Mouse (Mus musculus): ENCODE results near the gene Pde4d. TPM values are rescaled to one million over a fixed set of nuclear protein-coding genes. Genes with fewer than 3 reads are reported as not detected.
A peak's percentile ranks its signal among the peaks of the same experiment; 100 is the strongest.

Pde4d gene
- polyA plus RNA-seq, 1 experiment from 2014 or later, result 14.8 TPM

DNA sequence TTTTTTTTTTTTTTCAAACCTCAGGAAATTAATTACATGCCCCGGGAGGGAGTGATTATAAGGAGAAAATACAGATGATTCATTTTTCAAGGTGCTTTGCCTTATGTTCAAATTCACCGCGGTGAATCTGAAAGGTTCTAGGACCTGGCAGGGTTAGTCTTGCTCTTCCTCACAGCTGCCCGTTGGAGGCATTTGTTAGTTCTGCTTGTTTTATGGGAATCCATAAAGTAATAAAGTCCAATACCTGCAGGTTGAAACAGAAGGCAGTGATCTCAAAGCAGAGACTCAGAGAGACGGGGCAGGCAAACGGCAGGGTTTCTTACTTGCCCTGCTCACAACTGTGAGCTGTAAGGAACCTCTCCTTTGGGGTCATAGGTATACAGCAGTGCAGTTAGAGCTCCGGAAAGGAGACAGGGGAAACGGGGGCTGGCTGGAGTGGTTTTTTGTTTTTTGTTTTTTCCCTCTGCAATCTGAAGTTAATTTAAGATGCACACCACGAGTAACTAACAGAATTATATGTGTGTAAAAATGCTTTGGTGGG lies 49.1 kb downstream of the Pde4d start:
- peak overlapping the region; percentile 15; the same call in 1 of the 2 replicates for H3K4me2 ChIP-seq (replicated peaks; ENCODE audit: low read depth, low read length)

DNA sequence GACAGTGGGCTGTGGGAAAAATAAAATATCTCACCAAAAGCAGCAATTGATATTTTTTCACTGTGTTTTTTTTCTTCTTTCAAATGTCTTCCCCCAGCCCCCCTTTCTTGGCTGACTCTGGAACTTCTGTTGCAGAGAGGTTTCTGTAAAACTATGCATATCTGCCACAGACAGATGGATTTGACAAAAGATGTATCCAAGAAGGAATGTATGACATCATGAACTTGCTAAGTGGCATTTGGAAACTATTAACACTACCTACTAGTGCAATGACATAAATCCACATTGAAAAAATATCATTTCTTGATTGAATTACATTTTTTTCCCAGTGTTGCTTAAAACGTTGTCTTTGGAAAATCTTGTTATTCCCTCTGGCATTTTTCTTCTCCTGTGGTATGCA lies 51.6 kb downstream of the Pde4d start:
- no peak for ATAC-seq (ENCODE audit: low FRiP score, low TSS enrichment)
- Histone ChIP-seq H3K9ac (ENCODE audit: low read depth, low read length) (no peak overlapping the region), H3K4me1 (ENCODE audit: control insufficient read depth, insufficient read depth, low read length) (no peaks in the 10 kb centered on the region), H3K36me3 (ENCODE audit: control insufficient read depth, insufficient read depth, low read length) (no peaks in the 10 kb centered on the region), H3K27me3 (ENCODE audit: control insufficient read depth, insufficient read depth, low read length) (no peaks in the 10 kb centered on the region), H3K4me2 (replicated peaks; ENCODE audit: low read depth, low read length) (no peak overlapping the region), H3K4me3 (ENCODE audit: low read length) (no peak overlapping the region), H3K27ac (ENCODE audit: low read depth, low read length) (no peak overlapping the region), H3K9me3 (ENCODE audit: control insufficient read depth, low read length) (no peaks in the 10 kb centered on the region)
- WGBS, result 44% methylated on average over 1 of the region's 1 CpGs

More for the DNA sequence above, 49.1 kb downstream of the Pde4d start:
- Histone ChIP-seq H3K27ac (ENCODE audit: low read depth, low read length) (no peak overlapping the region), H3K4me3 (ENCODE audit: low read length) (no peak overlapping the region), H3K27me3 (ENCODE audit: control insufficient read depth, insufficient read depth, low read length) (no peaks in the 10 kb centered on the region), H3K9me3 (ENCODE audit: control insufficient read depth, low read length) (no peaks in the 10 kb centered on the region), H3K9ac (ENCODE audit: low read depth, low read length) (no peak overlapping the region), H3K36me3 (ENCODE audit: control insufficient read depth, insufficient read depth, low read length) (no peaks in the 10 kb centered on the region), H3K4me1 (ENCODE audit: control insufficient read depth, insufficient read depth, low read length) (no peaks in the 10 kb centered on the region)
- 28% methylated on average over 9 of the region's 9 CpGs for WGBS
- ATAC-seq (ENCODE audit: low FRiP score, low TSS enrichment), result no peak

DNA sequence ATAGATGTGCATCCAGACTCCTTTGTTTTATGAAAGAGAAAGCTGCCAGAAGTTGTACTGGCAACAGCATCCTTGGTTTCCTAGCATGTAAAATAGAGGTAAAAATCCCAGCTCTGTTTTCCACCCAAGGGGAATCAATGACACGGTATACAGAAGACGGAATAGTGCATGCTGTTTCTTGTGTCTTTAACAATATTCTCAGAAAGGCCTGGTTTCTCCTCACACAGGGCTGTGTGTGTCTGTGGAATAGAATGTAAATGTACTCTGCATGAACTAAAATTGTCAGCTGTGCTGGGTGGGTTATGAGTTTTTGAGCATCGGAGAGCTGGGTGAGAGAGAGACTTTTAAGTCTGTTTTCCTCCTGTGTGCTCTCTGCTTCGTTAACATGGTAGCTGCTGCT lies 74.8 kb downstream of the Pde4d start:
- no peak overlapping the region for H3K9ac ChIP-seq (ENCODE audit: low read depth, low read length)
- no peak overlapping the region for H3K4me3 ChIP-seq (ENCODE audit: low read length)
- H3K27ac ChIP-seq (ENCODE audit: low read depth, low read length), result no peak overlapping the region
- ATAC-seq (ENCODE audit: low FRiP score, low TSS enrichment), result no peak
- 85% methylated on average over 4 of the region's 4 CpGs for WGBS
- H3K27me3 ChIP-seq (ENCODE audit: control insufficient read depth, insufficient read depth, low read length), result no peaks in the 10 kb centered on the region
- H3K4me2 ChIP-seq (replicated peaks; ENCODE audit: low read depth, low read length), result no peak overlapping the region
- H3K4me1 ChIP-seq (ENCODE audit: control insufficient read depth, insufficient read depth, low read length), result no peaks in the 10 kb centered on the region
- H3K36me3 ChIP-seq (ENCODE audit: control insufficient read depth, insufficient read depth, low read length), result no peaks in the 10 kb centered on the region
- H3K9me3 ChIP-seq (ENCODE audit: control insufficient read depth, low read length), result no peaks in the 10 kb centered on the region

DNA sequence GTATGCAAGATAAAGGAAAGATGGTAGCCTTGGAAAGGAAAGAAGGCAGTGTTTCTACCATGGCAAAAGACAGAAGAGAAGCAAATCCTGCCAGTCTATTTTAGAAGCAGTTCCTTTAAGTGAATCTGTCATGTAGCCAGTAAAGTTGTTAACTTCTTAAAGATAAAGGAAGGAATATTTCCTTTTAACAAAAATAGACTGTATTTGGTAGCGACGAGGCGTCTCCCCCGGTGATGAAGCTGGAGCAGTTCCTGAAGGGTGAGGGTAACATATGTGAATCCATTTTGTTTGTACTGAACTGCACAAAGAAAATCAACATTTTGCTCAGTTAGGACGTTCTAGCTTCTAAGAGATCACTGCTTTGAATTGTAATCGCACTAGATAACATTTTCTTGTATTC lies 75.2 kb downstream of the Pde4d start:
- H3K4me1 ChIP-seq (ENCODE audit: control insufficient read depth, insufficient read depth, low read length), result no peaks in the 10 kb centered on the region
- no peaks in the 10 kb centered on the region for H3K36me3 ChIP-seq (ENCODE audit: control insufficient read depth, insufficient read depth, low read length)
- no peak overlapping the region for H3K4me3 ChIP-seq (ENCODE audit: low read length)
- no peak for ATAC-seq (ENCODE audit: low FRiP score, low TSS enrichment)
- no peak overlapping the region for H3K9ac ChIP-seq (ENCODE audit: low read depth, low read length)
- H3K9me3 ChIP-seq (ENCODE audit: control insufficient read depth, low read length), result no peaks in the 10 kb centered on the region
- H3K27me3 ChIP-seq (ENCODE audit: control insufficient read depth, insufficient read depth, low read length), result no peaks in the 10 kb centered on the region
- no peak overlapping the region for H3K27ac ChIP-seq (ENCODE audit: low read depth, low read length)
- 73% methylated on average over 6 of the region's 6 CpGs for WGBS
- H3K4me2 ChIP-seq (replicated peaks; ENCODE audit: low read depth, low read length), result no peak overlapping the region

DNA sequence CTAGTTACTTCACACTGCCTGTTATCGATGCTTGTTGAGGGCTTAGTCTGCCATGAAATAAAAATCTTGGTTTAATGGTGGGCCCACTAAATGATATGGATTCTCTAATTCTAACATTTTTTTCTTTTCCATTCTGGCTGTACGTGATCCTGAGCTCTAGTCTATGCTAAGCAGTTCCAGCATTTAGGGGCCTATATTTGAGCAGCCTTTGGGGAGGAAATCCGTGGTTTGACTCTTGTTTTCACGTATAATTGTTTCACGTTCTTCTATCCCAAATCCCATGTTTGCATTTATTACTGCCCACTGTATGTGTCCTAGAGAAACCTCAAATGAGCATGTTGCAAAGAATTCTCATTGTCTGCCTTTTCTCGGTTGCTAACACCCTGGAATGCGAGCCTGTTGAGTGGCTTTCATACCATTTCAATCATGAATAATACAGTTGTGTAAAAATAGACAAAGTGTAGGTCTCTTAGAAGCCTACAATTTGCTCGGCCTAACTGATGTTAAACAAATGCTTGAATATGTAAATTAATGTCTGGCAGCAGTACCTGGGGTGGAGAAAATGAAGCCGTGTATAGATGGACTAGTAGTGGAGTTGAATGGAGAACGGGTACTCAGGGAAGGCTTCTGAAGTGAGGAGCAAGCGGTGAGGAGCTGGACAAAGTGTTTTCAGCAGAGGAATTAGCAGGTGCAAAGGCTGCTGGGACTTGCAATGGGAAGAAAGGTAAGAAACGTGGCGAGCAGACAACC lies 76.7 kb downstream of the Pde4d start:
- no peak for ATAC-seq (ENCODE audit: low FRiP score, low TSS enrichment)
- WGBS, result 90% methylated on average over 13 of the region's 13 CpGs

DNA sequence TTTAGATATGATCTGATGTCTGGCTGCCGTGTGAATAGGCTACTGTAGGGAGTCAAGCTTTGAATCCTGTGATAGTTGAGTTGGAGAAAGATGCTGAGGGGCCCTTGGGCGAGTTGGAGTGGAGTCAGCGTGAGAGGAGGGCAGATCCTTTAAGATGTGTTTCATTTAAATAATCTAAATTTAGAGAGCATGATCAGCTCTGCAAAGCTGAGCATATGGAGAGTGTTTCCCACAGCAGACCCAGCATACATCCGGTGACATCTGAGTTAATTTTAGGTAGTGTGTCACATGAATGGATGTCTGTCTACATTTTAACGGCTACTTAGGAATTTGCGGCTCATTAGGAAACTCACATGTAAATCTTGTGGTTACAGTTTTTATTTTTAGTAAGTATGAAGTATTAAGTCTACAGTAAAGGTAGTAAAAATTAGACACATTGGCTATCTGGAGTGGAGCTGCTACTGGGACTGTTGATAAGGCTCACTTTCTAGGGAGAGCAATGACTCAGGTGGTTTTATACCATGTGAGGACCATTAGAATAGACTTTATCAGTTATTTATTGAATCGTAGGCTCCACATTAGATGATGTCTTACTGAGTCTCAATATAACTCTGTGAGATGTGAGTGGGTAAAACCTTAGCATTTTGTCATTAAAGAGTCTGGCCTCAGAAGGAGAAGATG lies 77.5 kb downstream of the Pde4d start:
- WGBS, result 82% methylated on average over 7 of the region's 7 CpGs
- Histone ChIP-seq H3K4me3 (ENCODE audit: low read length) (no peak overlapping the region), H3K9me3 (ENCODE audit: control insufficient read depth, low read length) (no peaks in the 10 kb centered on the region), H3K27me3 (ENCODE audit: control insufficient read depth, insufficient read depth, low read length) (no peaks in the 10 kb centered on the region), H3K36me3 (ENCODE audit: control insufficient read depth, insufficient read depth, low read length) (no peaks in the 10 kb centered on the region), H3K4me1 (ENCODE audit: control insufficient read depth, insufficient read depth, low read length) (no peaks in the 10 kb centered on the region), H3K4me2 (replicated peaks; ENCODE audit: low read depth, low read length) (no peak overlapping the region), H3K9ac (ENCODE audit: low read depth, low read length) (no peak overlapping the region), H3K27ac (ENCODE audit: low read depth, low read length) (no peak overlapping the region)
- ATAC-seq (ENCODE audit: low FRiP score, low TSS enrichment), result no peak

More for the DNA sequence above, 76.7 kb downstream of the Pde4d start:
- H3K4me3 ChIP-seq (ENCODE audit: low read length), result no peak overlapping the region
- no peaks in the 10 kb centered on the region for H3K9me3 ChIP-seq (ENCODE audit: control insufficient read depth, low read length)
- H3K27ac ChIP-seq (ENCODE audit: low read depth, low read length), result no peak overlapping the region
- H3K4me2 ChIP-seq (replicated peaks; ENCODE audit: low read depth, low read length), result no peak overlapping the region
- H3K9ac ChIP-seq (ENCODE audit: low read depth, low read length), result no peak overlapping the region
- H3K27me3 ChIP-seq (ENCODE audit: control insufficient read depth, insufficient read depth, low read length), result no peaks in the 10 kb centered on the region
- H3K36me3 ChIP-seq (ENCODE audit: control insufficient read depth, insufficient read depth, low read length), result no peaks in the 10 kb centered on the region
- no peaks in the 10 kb centered on the region for H3K4me1 ChIP-seq (ENCODE audit: control insufficient read depth, insufficient read depth, low read length)

DNA sequence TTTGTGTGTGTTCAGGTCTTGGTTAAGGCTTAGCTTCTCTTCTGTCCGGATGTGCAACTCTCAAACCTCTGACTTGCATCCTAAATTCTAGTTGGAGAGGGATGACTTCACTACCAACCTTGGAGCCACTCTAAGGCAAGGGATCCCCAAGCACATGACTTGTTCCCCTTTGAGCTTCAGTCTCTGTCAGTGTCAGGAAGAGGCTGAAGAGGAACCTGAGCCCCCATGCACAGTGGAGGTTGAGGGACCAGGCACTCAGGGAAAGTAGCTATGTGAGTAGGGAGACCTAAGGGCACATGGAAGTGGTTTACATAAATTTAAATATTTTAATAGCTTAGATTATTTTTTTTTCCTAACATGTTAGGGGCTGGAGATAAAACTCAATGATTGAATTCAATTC lies 78.6 kb downstream of the Pde4d start:
- WGBS, result 80% methylated on average over 1 of the region's 1 CpGs
- Histone ChIP-seq H3K9me3 (ENCODE audit: control insufficient read depth, low read length) (no peaks in the 10 kb centered on the region), H3K27ac (ENCODE audit: low read depth, low read length) (no peak overlapping the region), H3K9ac (ENCODE audit: low read depth, low read length) (no peak overlapping the region), H3K36me3 (ENCODE audit: control insufficient read depth, insufficient read depth, low read length) (no peaks in the 10 kb centered on the region), H3K27me3 (ENCODE audit: control insufficient read depth, insufficient read depth, low read length) (no peaks in the 10 kb centered on the region), H3K4me1 (ENCODE audit: control insufficient read depth, insufficient read depth, low read length) (no peaks in the 10 kb centered on the region), H3K4me2 (replicated peaks; ENCODE audit: low read depth, low read length) (no peak overlapping the region), H3K4me3 (ENCODE audit: low read length) (no peak overlapping the region)
- no peak for ATAC-seq (ENCODE audit: low FRiP score, low TSS enrichment)

DNA sequence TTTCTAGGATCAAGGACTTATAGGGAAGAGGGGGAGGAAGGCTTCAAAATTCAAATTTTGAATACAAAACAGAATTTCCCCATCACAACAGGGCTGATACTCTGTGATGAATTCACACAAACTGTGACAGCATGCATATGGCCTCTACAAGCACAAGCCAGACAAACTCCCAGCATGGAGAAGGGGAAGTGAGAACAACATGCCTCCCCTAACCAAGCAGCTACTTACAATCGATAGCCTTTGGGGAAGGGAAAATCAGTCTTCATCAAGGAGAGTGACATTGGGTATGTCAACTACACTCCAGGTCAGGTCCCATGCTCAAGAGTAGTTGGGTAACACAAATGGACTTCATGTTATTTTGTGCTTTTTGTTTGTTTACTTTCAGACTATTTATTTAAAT lies 83.1 kb downstream of the Pde4d start:
- H3K4me3 ChIP-seq (ENCODE audit: low read length), result no peak overlapping the region
- H3K36me3 ChIP-seq (ENCODE audit: control insufficient read depth, insufficient read depth, low read length), result no peaks in the 10 kb centered on the region
- no peaks in the 10 kb centered on the region for H3K4me1 ChIP-seq (ENCODE audit: control insufficient read depth, insufficient read depth, low read length)
- no peaks in the 10 kb centered on the region for H3K9me3 ChIP-seq (ENCODE audit: control insufficient read depth, low read length)
- no peak overlapping the region for H3K4me2 ChIP-seq (replicated peaks; ENCODE audit: low read depth, low read length)
- H3K27ac ChIP-seq (ENCODE audit: low read depth, low read length), result no peak overlapping the region
- H3K27me3 ChIP-seq (ENCODE audit: control insufficient read depth, insufficient read depth, low read length), result no peaks in the 10 kb centered on the region
- no peak overlapping the region for H3K9ac ChIP-seq (ENCODE audit: low read depth, low read length)
- no peak for ATAC-seq (ENCODE audit: low FRiP score, low TSS enrichment)
- WGBS, result 100% methylated on average over 1 of the region's 1 CpGs

DNA sequence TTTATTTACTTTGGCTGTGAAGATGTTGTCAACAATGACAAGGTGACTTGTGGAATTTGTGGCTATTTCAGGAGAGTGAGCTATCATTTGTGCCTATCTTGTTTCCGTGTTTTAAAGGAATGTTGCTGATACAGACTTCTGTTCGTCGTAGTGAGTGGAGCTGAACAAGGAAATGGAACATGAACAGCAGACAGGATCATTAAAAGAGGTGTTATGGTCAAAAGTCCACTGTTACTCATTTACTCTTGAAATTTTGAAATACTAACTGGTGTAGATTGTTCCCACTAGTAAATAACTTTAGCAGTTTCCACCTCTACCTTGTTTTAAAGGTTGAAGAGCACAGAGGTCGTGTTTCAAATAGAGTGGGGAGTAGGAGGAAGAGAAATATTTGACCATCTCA lies 86.7 kb downstream of the Pde4d start:
- ATAC-seq (ENCODE audit: low FRiP score, low TSS enrichment), result no peak
- Histone ChIP-seq H3K27me3 (ENCODE audit: control insufficient read depth, insufficient read depth, low read length) (no peaks in the 10 kb centered on the region), H3K4me3 (ENCODE audit: low read length) (no peak overlapping the region), H3K9ac (ENCODE audit: low read depth, low read length) (no peak overlapping the region), H3K27ac (ENCODE audit: low read depth, low read length) (no peak overlapping the region), H3K36me3 (ENCODE audit: control insufficient read depth, insufficient read depth, low read length) (no peaks in the 10 kb centered on the region), H3K4me1 (ENCODE audit: control insufficient read depth, insufficient read depth, low read length) (no peaks in the 10 kb centered on the region), H3K4me2 (replicated peaks; ENCODE audit: low read depth, low read length) (no peak overlapping the region), H3K9me3 (ENCODE audit: control insufficient read depth, low read length) (no peaks in the 10 kb centered on the region)
- 37% methylated on average over 4 of the region's 4 CpGs for WGBS

All from kidney, embryonic 14.5 days (tissue).